Mouse (Mus musculus) small intestine, adult 10 weeks (tissue): ENCODE measurements around the gene Farsb. TPM values are rescaled to one million over a fixed set of nuclear protein-coding genes. Genes with fewer than 3 reads are reported as not detected.

Experiments used
- polyA plus RNA-seq: library from polyadenylated mRNA; stranded (reverse); fragments of 350-450 nt; fragmentation: Illumina TruSeq; extraction: RNeasy Lipid Tissue Mini Kit (QIAGEN cat#74804); gene quantifications from one replicate; pipeline ENCODE4 v1.2.3, GENCODE M21; 2014; ENCODE audit warnings: low replicate concordance

The Farsb gene
- 173 TPM for polyA plus RNA-seq

DNA sequence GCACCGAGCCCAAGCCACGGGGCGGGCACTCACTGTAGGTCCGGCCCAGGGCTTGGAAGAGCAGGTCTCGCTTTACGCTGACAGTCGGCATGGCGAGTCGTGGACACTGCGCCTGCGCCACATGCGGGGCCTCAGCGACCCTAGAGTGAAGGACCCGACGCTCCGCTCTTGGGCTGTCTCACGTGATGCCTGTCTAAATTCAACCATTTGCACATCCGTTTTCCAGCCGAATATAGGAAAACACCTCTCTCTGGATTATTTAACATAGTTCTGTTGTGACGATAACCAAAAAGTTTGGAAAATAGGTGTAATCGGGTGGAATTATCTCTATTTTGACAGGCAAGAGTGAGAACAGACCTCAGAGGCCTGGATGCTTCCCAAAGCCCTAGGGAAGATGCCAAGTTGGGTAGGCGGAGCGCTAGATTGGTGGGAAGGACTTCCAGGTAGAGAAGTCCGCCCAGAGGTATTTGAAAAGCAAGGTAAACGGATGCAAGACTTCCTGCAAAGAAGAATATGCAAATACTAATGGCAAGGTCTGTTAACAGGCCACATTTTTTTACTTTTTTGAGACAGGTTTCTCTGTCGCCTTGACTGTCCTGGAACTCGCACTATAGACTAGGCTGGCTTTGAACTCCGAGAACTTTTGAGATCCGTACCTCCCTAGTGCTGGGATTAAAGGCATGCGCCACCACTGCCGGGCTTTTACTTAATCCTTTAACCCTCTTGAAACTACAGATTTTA lies at the start of gene Farsb:
Gene Farsb, minus strand, starts transcription at position 146 of the 741 bp plus-strand sequence.

GRCm38 (mm10) chr1:78511621-78512160 lies 23.0 kb upstream of the Farsb start, which contains the start of gene BC035947:
TSS of gene BC035947 (minus strand) at chr1:78512158.

DNA sequence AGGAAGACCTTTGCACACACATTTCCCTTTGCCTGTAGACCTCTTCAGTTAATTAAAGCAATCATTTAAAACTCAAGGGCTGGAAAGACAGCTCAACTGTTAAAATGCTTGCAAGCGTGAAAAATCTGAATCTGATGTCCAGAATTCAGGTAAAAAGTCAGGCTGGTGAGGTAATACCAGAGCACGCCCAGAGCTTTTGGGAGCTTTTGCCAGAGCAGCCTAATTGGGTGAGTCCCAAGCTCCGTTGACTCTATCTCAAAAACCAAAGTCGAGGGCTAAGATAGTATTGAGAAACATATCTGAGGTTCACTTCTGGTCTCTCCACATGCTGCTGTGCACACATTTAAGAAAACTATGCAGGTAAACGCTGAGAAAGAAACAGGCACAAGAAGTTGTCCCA lies 22.2 kb upstream of the Farsb start, which contains the start of gene Mogat1:
Gene Mogat1, plus strand, starts transcription at position 130 of the 400 bp plus-strand sequence.

Other genes with a start within 250 kb of the Farsb start
- gene Sgpp2, start 178.6 kb downstream of the Farsb start, polyA plus RNA-seq = 87.4 TPM
- not detected for gene Mogat1, start 22.1 kb upstream of the Farsb start, polyA plus RNA-seq
- gene BC035947, start 23.3 kb upstream of the Farsb start, polyA plus RNA-seq = not detected
- 131 TPM for gene Acsl3, start 168.9 kb upstream of the Farsb start, polyA plus RNA-seq
- gene Utp14b, start 169.1 kb upstream of the Farsb start, polyA plus RNA-seq = 8.1 TPM